Mouse (Mus musculus) urinary bladder, adult 18-20 months (tissue): ENCODE data around the gene Tbl1xr1.

Experiments used
- DNase-seq, 2 experiments: peaks; one replicate each; pipeline ENCODE4 v3.0.0; 2022; ENCODE audit warnings: low spot score in 2 of 2, mixed read lengths in 2 of 2

Tbl1xr1 gene

DNA sequence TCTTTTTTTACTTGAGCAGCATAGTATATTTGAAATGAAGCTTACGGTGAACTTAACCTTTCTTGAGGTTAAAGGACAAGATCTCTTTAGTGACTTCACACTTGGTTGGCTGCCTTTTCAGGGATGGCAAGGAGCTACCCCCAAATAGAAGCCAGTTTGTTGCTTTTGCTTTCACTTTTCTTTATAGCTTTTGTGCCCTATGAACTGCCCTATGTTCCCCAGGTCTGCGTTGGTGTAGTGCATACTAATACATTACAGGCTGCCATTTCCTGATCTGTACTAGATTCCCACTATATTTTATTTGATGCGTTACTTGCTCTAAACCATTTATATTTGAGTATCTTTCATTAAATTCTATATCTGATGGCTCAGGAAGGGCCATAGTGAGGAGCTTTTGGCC is 127.7 kb downstream of the Tbl1xr1 start:
- no peak for DNase-seq

DNA sequence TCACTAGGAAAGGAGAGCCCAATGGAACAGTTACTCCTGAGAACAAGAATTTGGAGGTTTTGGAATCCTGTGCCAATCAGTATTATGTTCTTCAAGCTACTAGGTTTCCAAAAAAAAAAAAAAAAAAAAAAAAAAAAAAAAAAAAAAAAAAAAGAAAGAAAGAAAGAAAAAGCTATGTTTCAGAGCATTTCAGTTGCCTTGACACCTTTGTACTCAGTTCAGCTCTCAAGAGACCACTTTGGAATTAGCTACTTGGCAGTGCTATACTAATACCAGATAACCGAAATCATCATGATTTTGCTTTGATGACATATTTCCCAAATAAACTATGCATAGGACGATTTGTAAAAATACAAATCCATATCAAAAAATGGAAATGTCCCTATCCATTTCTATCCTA is 145.1 kb downstream of the Tbl1xr1 start:
- DNase-seq = no peak

DNA sequence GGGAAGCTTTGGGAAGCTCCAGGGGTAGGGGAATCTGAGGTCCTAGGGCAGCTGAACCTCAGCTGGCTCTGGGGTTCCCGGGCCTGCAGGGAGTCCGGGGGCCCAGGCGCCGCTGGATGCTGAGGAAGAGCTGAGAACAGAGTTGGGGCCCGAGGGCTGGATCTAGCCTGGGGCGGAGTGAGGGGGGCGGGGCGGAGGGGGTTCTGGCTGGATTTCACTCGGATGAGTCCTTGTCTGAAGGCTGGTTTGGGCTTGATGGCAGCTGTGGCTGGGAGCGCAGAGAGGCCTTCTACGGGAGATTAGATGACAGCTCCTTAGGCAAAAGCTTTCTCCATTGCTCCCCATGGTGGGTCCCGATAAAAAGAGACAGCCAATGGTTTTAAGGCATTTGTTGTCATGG is 145.9 kb downstream of the Tbl1xr1 start:
- no peak for DNase-seq

DNA sequence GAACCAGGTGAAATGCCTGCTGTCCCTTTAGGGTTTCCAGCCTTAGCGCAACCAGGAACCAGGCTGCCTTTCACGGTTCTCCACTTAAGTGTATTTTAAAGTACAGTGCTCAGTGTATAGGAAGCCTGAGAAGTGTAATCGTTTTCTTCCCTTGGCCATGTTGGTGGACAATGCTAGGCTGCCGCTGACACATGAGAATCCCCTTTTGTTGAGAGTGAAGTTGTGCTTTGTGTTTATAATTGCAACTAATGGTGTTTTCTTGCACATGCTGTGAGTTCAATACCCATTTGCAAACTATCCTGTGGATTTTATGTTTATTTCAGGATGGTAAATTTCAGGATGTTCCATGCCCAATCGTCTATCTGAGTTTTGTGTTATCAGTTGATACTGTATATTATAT is 146.6 kb downstream of the Tbl1xr1 start:
- no peak for DNase-seq

DNA sequence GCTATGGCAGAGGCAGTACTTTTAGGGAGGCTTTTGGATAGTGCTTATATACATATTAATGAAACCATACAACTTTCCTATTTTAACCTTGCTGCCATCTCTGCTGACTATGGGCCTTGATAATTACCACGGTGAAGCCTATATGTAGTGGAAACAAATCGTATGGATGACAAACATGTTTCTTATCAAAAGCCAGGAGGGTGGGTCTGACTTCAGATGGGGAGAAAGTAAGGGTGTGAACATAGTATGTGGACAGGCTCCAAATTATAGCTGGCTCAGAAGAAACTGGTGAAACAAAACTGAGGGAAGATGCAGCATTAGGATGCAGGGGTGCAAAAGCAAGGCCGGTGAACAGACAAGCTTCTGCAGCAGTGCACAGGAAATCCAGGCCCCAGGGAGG is 151.6 kb downstream of the Tbl1xr1 start:
- no peak for DNase-seq

DNA sequence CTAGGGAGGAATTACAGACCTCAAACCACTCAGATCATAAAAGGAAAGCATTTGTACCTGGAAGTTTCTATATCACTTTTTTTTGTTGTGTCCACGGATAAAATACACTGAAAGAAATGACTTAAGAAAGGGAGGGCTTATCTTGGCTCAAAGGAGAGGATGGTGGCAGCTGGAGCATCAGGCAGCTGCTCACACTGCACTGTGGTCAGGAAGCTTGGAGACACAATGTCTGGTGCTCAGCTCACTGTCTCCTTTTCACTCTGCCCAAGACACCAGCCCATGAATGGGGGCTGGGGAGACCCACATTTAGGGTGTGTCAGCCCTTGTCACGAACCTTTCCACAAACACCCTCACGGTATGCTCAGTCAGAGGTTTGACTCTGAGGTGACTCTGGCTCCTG is 154.2 kb downstream of the Tbl1xr1 start:
- no peak for DNase-seq

DNA sequence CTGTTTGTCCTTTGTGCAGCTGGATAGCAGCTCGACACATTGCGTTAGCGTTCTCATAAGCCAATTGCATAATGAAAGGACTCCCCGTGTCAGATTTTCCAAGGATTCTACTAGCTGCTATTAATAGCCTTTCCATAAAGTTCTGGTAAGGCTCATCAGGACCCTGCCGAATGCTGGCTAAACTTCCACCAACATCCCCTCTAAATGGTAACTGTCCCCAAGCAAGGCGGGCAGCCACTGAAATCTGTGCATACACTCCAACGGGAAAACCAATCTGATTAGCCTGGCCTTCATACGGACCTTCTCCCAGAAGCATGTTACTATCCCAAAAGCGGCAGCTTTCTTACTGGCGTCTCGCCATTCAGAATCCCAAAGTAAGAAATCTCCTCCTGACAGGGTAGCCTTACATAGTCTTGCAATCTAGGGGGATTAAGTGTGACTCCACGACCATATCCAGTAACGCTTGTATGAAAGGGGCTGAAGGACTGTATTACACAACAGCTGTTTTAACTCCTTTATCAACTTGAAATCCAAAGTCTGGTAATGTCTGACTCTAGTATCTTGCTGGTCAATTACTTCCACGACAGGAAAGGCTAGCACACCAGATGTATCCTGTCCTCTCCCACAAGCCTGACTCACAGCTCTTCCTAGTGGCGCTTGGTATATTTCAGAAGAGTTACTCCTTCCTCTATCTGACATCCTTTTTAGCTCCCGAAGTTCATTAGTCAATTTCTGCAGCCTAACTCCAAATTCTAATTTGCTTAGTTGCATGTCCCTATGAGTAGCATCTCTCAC is 161.9 kb downstream of the Tbl1xr1 start:
- DNase-seq = peak in 1 of 2 experiments; percentile 15
